Mouse (Mus musculus) liver, postnatal 0 days (tissue): ENCODE results near the gene Apobec3.

Source experiments
- CTCF ChIP-seq: sonication (generic); IDR thresholded peaks from 2 replicates; pipeline ENCODE4 v1.5.1; 2016; ENCODE audit warnings: antibody characterized with exemption, low read depth
- EP300 ChIP-seq: IDR thresholded peaks from 2 replicates; pipeline ENCODE4 v1.6.1; 2016; ENCODE audit warnings: antibody characterized with exemption, low read depth, mild to moderate bottlenecking

DNA sequence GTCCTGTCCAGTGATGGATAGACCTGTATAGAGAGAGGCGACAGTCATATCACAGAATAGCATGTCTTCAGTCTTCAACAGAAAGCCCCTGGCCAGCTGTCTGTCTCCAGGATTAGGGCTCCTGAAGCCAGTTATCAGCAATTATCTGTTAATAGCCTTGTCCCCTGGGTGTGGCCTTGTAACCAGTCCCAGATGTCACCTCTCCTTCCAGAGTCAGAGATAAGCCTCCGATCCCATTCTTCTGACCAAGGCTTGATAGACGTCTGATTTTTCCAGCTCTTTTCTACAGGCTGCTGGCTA, 2.3 kb downstream of the Apobec3 start:
- no peak for TF ChIP-seq CTCF
- peak; percentile 95 for TF ChIP-seq EP300
